Mouse (Mus musculus): ENCODE measurements at regions not wholly inside any gene's neighbourhood (a gene's known extent, or its start where the extent isn't known, plus 50 kb on each side); places are given as distances from the start of the nearest gene placed in this dataset.
A peak's percentile ranks its signal among the peaks of the same experiment; 100 is the strongest.

GRCm38 (mm10) chr8:127982165-127982564, 376.2 kb upstream of the Nrp1 start:
- no peak overlapping the region for H3K9ac ChIP-seq
- ATAC-seq (ENCODE audit: low FRiP score), result no peak
- WGBS, result 69% methylated on average over 5 of the region's 5 CpGs
- no peak overlapping the region for H3K4me3 ChIP-seq
- H3K4me1 ChIP-seq, result peaks cover 5% of the 10 kb centered on the region
- H3K4me2 ChIP-seq (replicated peaks), result no peak overlapping the region
- no peaks in the 10 kb centered on the region for H3K9me3 ChIP-seq (replicated peaks)
- no peak overlapping the region for H3K27ac ChIP-seq
- H3K27me3 ChIP-seq, result no peaks in the 10 kb centered on the region
- no peaks in the 10 kb centered on the region for H3K36me3 ChIP-seq

- 41% methylated on average over 6 of the region's 6 CpGs for WGBS
- no peaks in the 10 kb centered on the region for H3K36me3 ChIP-seq
- no peaks in the 10 kb centered on the region for H3K9me3 ChIP-seq (replicated peaks)
- H3K27me3 ChIP-seq, result no peaks in the 10 kb centered on the region
- no peak overlapping the region for H3K9ac ChIP-seq
- H3K4me1 ChIP-seq, result peaks cover 5% of the 10 kb centered on the region
- H3K4me3 ChIP-seq, result no peak overlapping the region
- peak; percentile 61 for ATAC-seq (ENCODE audit: low FRiP score)
- H3K27ac ChIP-seq, result no peak overlapping the region
- H3K4me2 ChIP-seq (replicated peaks), result no peak overlapping the region
Observed at GRCm38 (mm10) chr8:127985616-127986015, 372.8 kb upstream of the Nrp1 start.

- ATAC-seq (ENCODE audit: low FRiP score), result no peak
- H3K36me3 ChIP-seq, result no peaks in the 10 kb centered on the region
- no peak overlapping the region for H3K4me3 ChIP-seq
- no peak overlapping the region for H3K4me2 ChIP-seq (replicated peaks)
- 54% methylated on average over 1 of the region's 1 CpGs for WGBS
- H3K27me3 ChIP-seq, result no peaks in the 10 kb centered on the region
- H3K27ac ChIP-seq, result no peak overlapping the region
- peaks cover 5% of the 10 kb centered on the region for H3K4me1 ChIP-seq
- no peak overlapping the region for H3K9ac ChIP-seq
- no peaks in the 10 kb centered on the region for H3K9me3 ChIP-seq (replicated peaks)
Observed at GRCm38 (mm10) chr8:127988887-127989286, 369.5 kb upstream of the Nrp1 start.

GRCm38 (mm10) chr8:127994898-127995297, 363.5 kb upstream of the Nrp1 start:
- H3K27ac ChIP-seq, result no peak overlapping the region
- no peaks in the 10 kb centered on the region for H3K9me3 ChIP-seq (replicated peaks)
- H3K4me2 ChIP-seq (replicated peaks), result no peak overlapping the region
- no peak overlapping the region for H3K9ac ChIP-seq
- no peak for ATAC-seq (ENCODE audit: low FRiP score)
- H3K4me3 ChIP-seq, result no peak overlapping the region
- WGBS, result 72% methylated on average over 1 of the region's 1 CpGs
- no peaks in the 10 kb centered on the region for H3K4me1 ChIP-seq
- no peaks in the 10 kb centered on the region for H3K36me3 ChIP-seq
- no peaks in the 10 kb centered on the region for H3K27me3 ChIP-seq

GRCm38 (mm10) chr8:127995490-127995889, 362.9 kb upstream of the Nrp1 start:
- Histone ChIP-seq H3K4me3 (no peak overlapping the region), H3K27ac (no peak overlapping the region), H3K4me1 (no peaks in the 10 kb centered on the region), H3K9me3 (replicated peaks) (no peaks in the 10 kb centered on the region), H3K9ac (no peak overlapping the region), H3K36me3 (no peaks in the 10 kb centered on the region), H3K4me2 (replicated peaks) (no peak overlapping the region), H3K27me3 (no peaks in the 10 kb centered on the region)
- 92% methylated on average over 1 of the region's 1 CpGs for WGBS
- ATAC-seq (ENCODE audit: low FRiP score), result no peak

- H3K4me3 ChIP-seq, result no peak overlapping the region
- H3K4me2 ChIP-seq (replicated peaks), result no peak overlapping the region
- 63% methylated on average over 2 of the region's 2 CpGs for WGBS
- H3K27me3 ChIP-seq, result no peaks in the 10 kb centered on the region
- no peak overlapping the region for H3K27ac ChIP-seq
- H3K9ac ChIP-seq, result no peak overlapping the region
- no peaks in the 10 kb centered on the region for H3K9me3 ChIP-seq (replicated peaks)
- H3K4me1 ChIP-seq, result 0 out of 2 replicates have a peak, but pooled peaks cover 3% of the 10 kb centered on the region
- ATAC-seq (ENCODE audit: low FRiP score), result no peak
- no peaks in the 10 kb centered on the region for H3K36me3 ChIP-seq
Observed at GRCm38 (mm10) chr8:128002386-128002785, 356.0 kb upstream of the Nrp1 start.

GRCm38 (mm10) chr8:128002806-128003205, 355.6 kb upstream of the Nrp1 start:
- no peak overlapping the region for H3K27ac ChIP-seq
- no peaks in the 10 kb centered on the region for H3K36me3 ChIP-seq
- no peak overlapping the region for H3K9ac ChIP-seq
- ATAC-seq (ENCODE audit: low FRiP score), result no peak
- H3K27me3 ChIP-seq, result no peaks in the 10 kb centered on the region
- WGBS, result 97% methylated on average over 1 of the region's 1 CpGs
- peaks cover 3% of the 10 kb centered on the region; the same call in 1 of the 2 replicates for H3K4me1 ChIP-seq
- H3K9me3 ChIP-seq (replicated peaks), result no peaks in the 10 kb centered on the region
- H3K4me2 ChIP-seq (replicated peaks), result no peak overlapping the region
- H3K4me3 ChIP-seq, result no peak overlapping the region

GRCm38 (mm10) chr8:128003385-128003784, 355.0 kb upstream of the Nrp1 start:
- H3K4me1 ChIP-seq, result peaks cover 3% of the 10 kb centered on the region; the same call in 1 of the 2 replicates
- 28% methylated on average over 1 of the region's 1 CpGs for WGBS

GRCm38 (mm10) chr8:128003881-128004286, 354.5 kb upstream of the Nrp1 start:
- WGBS, result 37% methylated on average over 3 of the region's 3 CpGs
- Histone ChIP-seq H3K9me3 (replicated peaks) (no peaks in the 10 kb centered on the region), H3K27me3 (no peaks in the 10 kb centered on the region), H3K36me3 (no peaks in the 10 kb centered on the region), H3K27ac (no peak overlapping the region), H3K4me2 (replicated peaks) (no peak overlapping the region), H3K4me1 (peaks cover 3% of the 10 kb centered on the region; the same call in 1 of the 2 replicates), H3K4me3 (no peak overlapping the region), H3K9ac (no peak overlapping the region)
- no peak for ATAC-seq (ENCODE audit: low FRiP score)

More at GRCm38 (mm10) chr8:128003385-128003784, 355.0 kb upstream of the Nrp1 start:
- Histone ChIP-seq H3K27me3 (no peaks in the 10 kb centered on the region), H3K27ac (no peak overlapping the region), H3K9me3 (replicated peaks) (no peaks in the 10 kb centered on the region), H3K4me3 (no peak overlapping the region), H3K9ac (no peak overlapping the region), H3K36me3 (no peaks in the 10 kb centered on the region), H3K4me2 (replicated peaks) (no peak overlapping the region)
- ATAC-seq (ENCODE audit: low FRiP score), result no peak

- H3K4me1 ChIP-seq, result no peaks in the 10 kb centered on the region; the same call in 1 of the 2 replicates
- H3K4me2 ChIP-seq (replicated peaks), result no peak overlapping the region
- no peaks in the 10 kb centered on the region for H3K9me3 ChIP-seq (replicated peaks)
- H3K4me3 ChIP-seq, result no peak overlapping the region
- H3K27ac ChIP-seq, result no peak overlapping the region
- WGBS, result 86% methylated on average over 6 of the region's 6 CpGs
- no peak overlapping the region for H3K9ac ChIP-seq
- ATAC-seq (ENCODE audit: low FRiP score), result no peak
- no peaks in the 10 kb centered on the region for H3K36me3 ChIP-seq
- H3K27me3 ChIP-seq, result no peaks in the 10 kb centered on the region
Observed at GRCm38 (mm10) chr8:128009393-128010010, 348.9 kb upstream of the Nrp1 start.

- Histone ChIP-seq H3K9ac (no peak overlapping the region), H3K4me2 (replicated peaks) (no peak overlapping the region), H3K36me3 (no peaks in the 10 kb centered on the region), H3K27me3 (no peaks in the 10 kb centered on the region), H3K4me3 (no peak overlapping the region), H3K4me1 (no peaks in the 10 kb centered on the region), H3K9me3 (replicated peaks) (no peaks in the 10 kb centered on the region), H3K27ac (no peak overlapping the region)
- no peak for ATAC-seq (ENCODE audit: low FRiP score)
- 60% methylated on average over 8 of the region's 8 CpGs for WGBS
Observed at GRCm38 (mm10) chr8:128017171-128017570, 341.2 kb upstream of the Nrp1 start.

GRCm38 (mm10) chr8:128023661-128024060, 334.7 kb upstream of the Nrp1 start:
- Histone ChIP-seq H3K36me3 (no peaks in the 10 kb centered on the region), H3K27me3 (no peaks in the 10 kb centered on the region; the same call in 1 of the 2 replicates), H3K4me3 (no peak overlapping the region), H3K9ac (no peak overlapping the region), H3K4me2 (replicated peaks) (no peak overlapping the region), H3K9me3 (replicated peaks) (no peaks in the 10 kb centered on the region), H3K27ac (no peak overlapping the region), H3K4me1 (peaks cover 14% of the 10 kb centered on the region)
- WGBS, result 58% methylated on average over 2 of the region's 2 CpGs
- no peak for ATAC-seq (ENCODE audit: low FRiP score)

GRCm38 (mm10) chr8:128024774-128025222, 333.6 kb upstream of the Nrp1 start:
- H3K9ac ChIP-seq, result no peak overlapping the region
- no peaks in the 10 kb centered on the region; the same call in 1 of the 2 replicates for H3K27me3 ChIP-seq
- 0% methylated on average over 2 of the region's 2 CpGs for WGBS
- peaks cover 14% of the 10 kb centered on the region for H3K4me1 ChIP-seq
- H3K36me3 ChIP-seq, result no peaks in the 10 kb centered on the region
- peak overlapping the region; percentile 68 for H3K27ac ChIP-seq
- no peaks in the 10 kb centered on the region for H3K9me3 ChIP-seq (replicated peaks)
- no peak overlapping the region for H3K4me2 ChIP-seq (replicated peaks)
- no peak overlapping the region for H3K4me3 ChIP-seq
- peak; percentile 76 for ATAC-seq (ENCODE audit: low FRiP score)

Measured in hindbrain, embryonic 12.5 days (tissue).